14 mouse cellular contexts compared by ENCODE assay signal in genomic region chr11:6627731-6628130, GRCm38 (mm10). TPM values are rescaled to one million over a fixed set of nuclear protein-coding genes. Genes with fewer than 3 reads are reported as not detected.
DNase-seq lines count a peak whose midpoint lies in the region; ATAC-seq lines count a peak whose summit lies in the region.
"Had no signal": no experiment of that assay in that cellular context is flagged by ENCODE, and none has a peak within 500 bp of the region (broad histone marks: within the 10 kb centered on the region; RNA-seq: fewer than 3 reads in every experiment).

No protein-coding gene starts in this region.

- ATAC-seq in granulocyte monocyte progenitor cell, adult 5-6 weeks (replicated peaks; ENCODE audit: poor library complexity, severe bottlenecking) = peak; percentile 55
- ATAC-seq in megakaryocyte progenitor cell, adult 5-6 weeks (replicated peaks; ENCODE audit: poor library complexity) = peak; percentile 36
- ATAC-seq: intestine, embryonic 16.5 days had no signal

- peaks cover 22% of the 10 kb centered on the region for H3K4me1 ChIP-seq in heart, embryonic 10.5 days

- peaks cover 20% of the 10 kb centered on the region for H3K36me3 ChIP-seq in heart, embryonic 10.5 days

- 81% methylated on average over 4 of the region's 4 CpGs for WGBS in heart, embryonic 10.5 days

- H3K9me3 ChIP-seq in heart, embryonic 10.5 days = no peaks in the 10 kb centered on the region
- H3K9me3 ChIP-seq: neural tube, embryonic 13.5 days had no signal

- H3K4me3 ChIP-seq in heart, embryonic 10.5 days = no peak overlapping the region
- H3K4me3 ChIP-seq: neural tube, embryonic 13.5 days had no signal

- DNase-seq in heart, adult 18-20 months = peak; percentile 32 to 45
- DNase-seq in heart, embryonic 10.5 days (ENCODE audit: low spot score) = no peak
- peak; percentile 71 for DNase-seq in CD4-positive helper T cell, adult 2 months (ENCODE audit: low read depth, low spot score)
- DNase-seq in Muller cell, postnatal 12 days (ENCODE audit: inconsistent ontology term) = no peak
- no peak for DNase-seq in retina, postnatal 1 day
- DNase-seq in gastrocnemius, adult 18-20 months (ENCODE audit: low spot score) = no peak
- DNase-seq: cerebellum, adult 8-10 months; gastrocnemius, postnatal 10 days had no signal

- no peak overlapping the region for H3K27ac ChIP-seq in heart, embryonic 10.5 days
- H3K27ac ChIP-seq: neural tube, embryonic 13.5 days had no signal

- no peaks in the 10 kb centered on the region for H3K27me3 ChIP-seq in heart, embryonic 10.5 days (ENCODE audit: insufficient read depth, poor library complexity, severe bottlenecking)
- H3K27me3 ChIP-seq: neural tube, embryonic 13.5 days had no signal

RNA-seq across cellular contexts. Expression of gene Tbrg4, which starts 1.9 kb away (rescaled TPM):
- 100 to 1,000 TPM; 103 to 107 TPM for total RNA-seq in heart, adult 18-20 months (2021)
- 72.1 and 73.8 TPM in 2 replicates for polyA plus RNA-seq in heart, embryonic 10.5 days (2016; fragmentation: Nextera tagmentation; extraction: Ambion mirVana)
- total RNA-seq in granulocyte monocyte progenitor cell, adult 5-6 weeks (2014; fragmentation: Nextera tagmentation) = 98.2 and 101 TPM in 2 replicates
- total RNA-seq in granulocyte monocyte progenitor cell, adult 5-6 weeks (2017) = 35.0 and 39.1 TPM in 2 replicates
- total RNA-seq in megakaryocyte progenitor cell, adult 5-6 weeks (2015) = 46.2 and 58.3 TPM in 2 replicates
- 36.7 and 52.1 TPM in 2 replicates for total RNA-seq in megakaryocyte progenitor cell, adult 5-6 weeks (2017)
- total RNA-seq in gastrocnemius, adult 18-20 months (2021) = 10 to 100 TPM; 62.9 to 64.4 TPM

RNA-seq across cellular contexts. Expression of gene Wap, which starts 10.7 kb away (rescaled TPM):
- total RNA-seq in heart, adult 18-20 months (2021) = not detected
- polyA plus RNA-seq in heart, embryonic 10.5 days (2016; fragmentation: Nextera tagmentation; extraction: Ambion mirVana) = not detected in 2 replicates
- not detected in 2 replicates for total RNA-seq in granulocyte monocyte progenitor cell, adult 5-6 weeks (2014; fragmentation: Nextera tagmentation)
- not detected in 2 replicates for total RNA-seq in granulocyte monocyte progenitor cell, adult 5-6 weeks (2017)
- not detected in 2 replicates for total RNA-seq in megakaryocyte progenitor cell, adult 5-6 weeks (2015)
- total RNA-seq in megakaryocyte progenitor cell, adult 5-6 weeks (2017) = not detected in 2 replicates
- not detected for total RNA-seq in gastrocnemius, adult 18-20 months (2021)
- total RNA-seq: gastrocnemius, postnatal 10 days; left cerebral cortex, adult 8-10 months had no signal
- polyA plus RNA-seq: embryonic facial prominence, embryonic 14.5 days; intestine, embryonic 16.5 days; neural tube, embryonic 13.5 days had no signal

RNA-seq across cellular contexts. Expression of gene Nacad, which starts 21.9 kb away (rescaled TPM):
- 1 to 10 TPM in 1 of 2 experiments, under 1 TPM in 1; 0.62 to 1.2 TPM for total RNA-seq in heart, adult 18-20 months (2021)
- 2.4 and 2.9 TPM in 2 replicates for polyA plus RNA-seq in heart, embryonic 10.5 days (2016; fragmentation: Nextera tagmentation; extraction: Ambion mirVana)
- total RNA-seq in granulocyte monocyte progenitor cell, adult 5-6 weeks (2014; fragmentation: Nextera tagmentation) = not detected in 2 replicates
- total RNA-seq in granulocyte monocyte progenitor cell, adult 5-6 weeks (2017) = not detected in 2 replicates
- total RNA-seq in megakaryocyte progenitor cell, adult 5-6 weeks (2015) = not detected in 2 replicates
- total RNA-seq in megakaryocyte progenitor cell, adult 5-6 weeks (2017) = not detected in 2 replicates
- total RNA-seq in gastrocnemius, adult 18-20 months (2021) = under 1 TPM; 0.74 to 0.87 TPM

RNA-seq across cellular contexts. Expression of gene Ramp3, which starts 30.6 kb away (rescaled TPM):
- total RNA-seq in heart, adult 18-20 months (2021) = 1 to 10 TPM; 7.6 to 7.9 TPM
- 1.3 and 2.5 TPM in 2 replicates for polyA plus RNA-seq in heart, embryonic 10.5 days (2016; fragmentation: Nextera tagmentation; extraction: Ambion mirVana)
- not detected in 2 replicates for total RNA-seq in granulocyte monocyte progenitor cell, adult 5-6 weeks (2014; fragmentation: Nextera tagmentation)
- not detected in 2 replicates for total RNA-seq in granulocyte monocyte progenitor cell, adult 5-6 weeks (2017)
- total RNA-seq in megakaryocyte progenitor cell, adult 5-6 weeks (2015) = not detected in 2 replicates
- total RNA-seq in megakaryocyte progenitor cell, adult 5-6 weeks (2017) = not detected in 2 replicates
- total RNA-seq in gastrocnemius, adult 18-20 months (2021) = 1 to 10 TPM in 1 of 2 experiments, under 1 TPM in 1; 0.48 to 1.1 TPM

Comparison
In these comparisons a context has a peak if more than half of its experiments do, and no peak if none do; other contexts are left out.
1. DNase-seq: peak in heart, adult 18-20 months (2 of 2) and CD4-positive helper T cell, adult 2 months (single experiment); none in heart, embryonic 10.5 days (single experiment), Muller cell, postnatal 12 days (single experiment), retina, postnatal 1 day (single experiment) and gastrocnemius, adult 18-20 months (single experiment).